Mouse (Mus musculus) liver, adult 2 months (tissue): Measurements from ENCODE around the gene Gm20425. TPM values are rescaled to one million over a fixed set of nuclear protein-coding genes. Genes with fewer than 3 reads are reported as not detected.

Source experiments
- DNase-seq: peaks from one replicate; pipeline ENCODE4 v3.0.0-alpha.2; 2011; ENCODE audit warnings: low read depth, low spot score; ENCODE audit errors: extremely low read depth
- H3K27ac ChIP-seq: fragments of 200-500 bp; replicated peaks from 2 replicates; pipeline ENCODE4 v1.5.1; 2012; ENCODE audit warnings: low read depth, mild to moderate bottlenecking, control low read depth, inconsistent platforms, low read length; ENCODE audit not compliant: insufficient read depth
- H3K27me3 ChIP-seq: fragments of 200-500 bp; 2 replicates; pipeline ENCODE4 v1.6.1; 2012; ENCODE audit warnings: mild to moderate bottlenecking, moderate library complexity, low read length, inconsistent platforms; ENCODE audit not compliant: control insufficient read depth, insufficient read depth
- H3K36me3 ChIP-seq: fragments of 200-500 bp; 2 replicates; pipeline ENCODE4 v1.6.1; 2012; ENCODE audit warnings: low read length, inconsistent platforms; ENCODE audit not compliant: control insufficient read depth, insufficient read depth
- H3K4me1 ChIP-seq: fragments of 200-500 bp; 2 replicates; pipeline ENCODE4 v1.6.1; 2011; ENCODE audit warnings: low read length; ENCODE audit not compliant: control insufficient read depth, insufficient read depth
- H3K4me3 ChIP-seq: fragments of 200-500 bp; 2 replicates; pipeline ENCODE4 v1.5.1; 2011; ENCODE audit warnings: low read depth, mild to moderate bottlenecking, control low read depth, low read length, moderate library complexity; ENCODE audit not compliant: insufficient read depth
- H3K79me2 ChIP-seq: fragments of 200-500 bp; 2 replicates; pipeline ENCODE4 v1.6.1; 2012; ENCODE audit warnings: inconsistent platforms, mild to moderate bottlenecking, low read length, moderate library complexity; ENCODE audit not compliant: control insufficient read depth, insufficient read depth
- H3K9ac ChIP-seq: fragments of 200-500 bp; 2 replicates; pipeline ENCODE4 v1.6.1; 2012; ENCODE audit warnings: low read depth, mild to moderate bottlenecking, control low read depth, inconsistent platforms, low read length
- CTCF ChIP-seq: fragments of 200-500 bp; IDR thresholded peaks from 2 replicates; pipeline ENCODE4 v1.5.1; 2011; ENCODE audit warnings: low read depth, low read length, control low read depth
- POLR2A ChIP-seq: fragments of 200-500 bp; IDR thresholded peaks from 2 replicates; pipeline ENCODE4 v1.6.1; 2011; ENCODE audit warnings: low read length, control low read depth; ENCODE audit not compliant: insufficient read depth; ENCODE audit errors: extremely low read depth
- WGBS: fragments of 180-500 bp; shearing (Covaris S2); methylation state at CpG from one replicate; pipeline ENCODE4 v1.1.7; 2018; 5-methylcytosine and 5-hydroxymethylcytosine counted together
- polyA plus RNA-seq: library from polyadenylated mRNA; depleted of rRNA; stranded (reverse); fragments of >200 nt; gene quantifications from 2 replicates; pipeline ENCODE4 v1.2.3, GENCODE M21; 2012; rRNA removed
- total RNA-seq: library from RNA; depleted of rRNA; stranded (reverse); fragments of >200 nt; gene quantifications from 2 replicates; pipeline ENCODE4 v1.2.3, GENCODE M21; 2014; rRNA removed

The Gm20425 gene
- total and polyA plus RNA-seq, 2 experiments = 0.43 to 1.1 TPM

GRCm38 (mm10) chr9:103146703-103147102 is 83.4 kb downstream of the Gm20425 start:
- no peak for TF ChIP-seq CTCF
- no peak for TF ChIP-seq POLR2A
- Histone ChIP-seq H3K4me1 (no peaks in the 10 kb centered on the region), H3K27me3 (no peaks in the 10 kb centered on the region), H3K79me2 (no peaks in the 10 kb centered on the region), H3K9ac (no peak overlapping the region), H3K4me3 (no peak overlapping the region), H3K36me3 (no peaks in the 10 kb centered on the region), H3K27ac (no peak overlapping the region)
- DNase-seq = no peak
- 69% methylated on average over 9 of the region's 9 CpGs for WGBS

- no peaks in the 10 kb centered on the region for H3K27me3 ChIP-seq
- no peaks in the 10 kb centered on the region for H3K79me2 ChIP-seq
- no peak overlapping the region for H3K4me3 ChIP-seq
- H3K9ac ChIP-seq = no peak overlapping the region
- TF ChIP-seq CTCF (no peak), POLR2A (no peak)
- DNase-seq = no peak
- H3K4me1 ChIP-seq = no peaks in the 10 kb centered on the region
- no peak overlapping the region for H3K27ac ChIP-seq
- 91% methylated on average over 10 of the region's 10 CpGs for WGBS
- no peaks in the 10 kb centered on the region for H3K36me3 ChIP-seq
Observed at GRCm38 (mm10) chr9:103146257-103146656, 83.8 kb downstream of the Gm20425 start.

GRCm38 (mm10) chr9:103145351-103145750 is 84.8 kb downstream of the Gm20425 start:
- no peaks in the 10 kb centered on the region for H3K79me2 ChIP-seq
- no peaks in the 10 kb centered on the region for H3K36me3 ChIP-seq
- TF ChIP-seq POLR2A (no peak), CTCF (no peak)
- no peak overlapping the region for H3K27ac ChIP-seq
- DNase-seq = no peak
- 86% methylated on average over 5 of the region's 5 CpGs for WGBS
- no peaks in the 10 kb centered on the region for H3K4me1 ChIP-seq
- no peak overlapping the region for H3K4me3 ChIP-seq
- no peaks in the 10 kb centered on the region for H3K27me3 ChIP-seq
- no peak overlapping the region for H3K9ac ChIP-seq

GRCm38 (mm10) chr9:103143881-103144280 is 86.2 kb downstream of the Gm20425 start:
- Histone ChIP-seq H3K27ac (no peak overlapping the region), H3K27me3 (no peaks in the 10 kb centered on the region), H3K9ac (no peak overlapping the region), H3K36me3 (no peaks in the 10 kb centered on the region), H3K79me2 (no peaks in the 10 kb centered on the region), H3K4me1 (no peaks in the 10 kb centered on the region), H3K4me3 (no peak overlapping the region)
- 80% methylated on average over 4 of the region's 4 CpGs for WGBS
- no peak for TF ChIP-seq POLR2A
- TF ChIP-seq CTCF = no peak
- DNase-seq = no peak

GRCm38 (mm10) chr9:103141266-103141665 is 88.8 kb downstream of the Gm20425 start:
- H3K27ac ChIP-seq = no peak overlapping the region
- TF ChIP-seq CTCF (no peak), POLR2A (no peak)
- no peaks in the 10 kb centered on the region for H3K36me3 ChIP-seq
- no peaks in the 10 kb centered on the region for H3K4me1 ChIP-seq
- DNase-seq = no peak
- WGBS = 91% methylated on average over 7 of the region's 7 CpGs
- H3K27me3 ChIP-seq = no peaks in the 10 kb centered on the region
- no peak overlapping the region for H3K4me3 ChIP-seq
- H3K79me2 ChIP-seq = no peaks in the 10 kb centered on the region
- H3K9ac ChIP-seq = no peak overlapping the region

GRCm38 (mm10) chr9:103140384-103140783 is 89.7 kb downstream of the Gm20425 start:
- H3K27ac ChIP-seq = no peak overlapping the region
- no peaks in the 10 kb centered on the region for H3K4me1 ChIP-seq
- H3K79me2 ChIP-seq = no peaks in the 10 kb centered on the region
- no peaks in the 10 kb centered on the region for H3K36me3 ChIP-seq
- DNase-seq = no peak
- H3K9ac ChIP-seq = no peak overlapping the region
- H3K4me3 ChIP-seq = no peak overlapping the region
- H3K27me3 ChIP-seq = no peaks in the 10 kb centered on the region
- 92% methylated on average over 6 of the region's 6 CpGs for WGBS
- TF ChIP-seq CTCF (no peak), POLR2A (no peak)

Other genes starting within 250 kb of the Gm20425 start
- gene Slco2a1, start 241.6 kb downstream of the Gm20425 start, total RNA-seq = 8.9 and 20.7 TPM in 2 replicates
- 43.1 and 55.5 TPM in 2 replicates for gene Slco2a1, start 241.6 kb downstream of the Gm20425 start, polyA plus RNA-seq
- gene Rab6b, start 118.5 kb downstream of the Gm20425 start, total RNA-seq = 0.37 and 0.74 TPM in 2 replicates
- gene Rab6b, start 118.5 kb downstream of the Gm20425 start, polyA plus RNA-seq = 0.02 and 0.25 TPM in 2 replicates
- 8.5 and 10.7 TPM in 2 replicates for gene Srprb, start 28.2 kb downstream of the Gm20425 start, total RNA-seq
- gene Srprb, start 28.2 kb downstream of the Gm20425 start, polyA plus RNA-seq = 16.8 and 22.8 TPM in 2 replicates
- gene Trf, start 137 bp upstream of the Gm20425 start, total RNA-seq = 18,586 and 23,528 TPM in 2 replicates
- 26,375 and 34,444 TPM in 2 replicates for gene Trf, start 137 bp upstream of the Gm20425 start, polyA plus RNA-seq
- gene 1300017J02Rik, start 74.8 kb upstream of the Gm20425 start, total RNA-seq = 600 and 608 TPM in 2 replicates
- gene 1300017J02Rik, start 74.8 kb upstream of the Gm20425 start, polyA plus RNA-seq = 267 and 288 TPM in 2 replicates
- gene Topbp1, start 74.9 kb upstream of the Gm20425 start, total RNA-seq = 7.9 and 8.4 TPM in 2 replicates
- 1.9 and 2.3 TPM in 2 replicates for gene Topbp1, start 74.9 kb upstream of the Gm20425 start, polyA plus RNA-seq
- gene Cdv3, start 135.5 kb upstream of the Gm20425 start, total RNA-seq = 77.1 and 79.5 TPM in 2 replicates
- gene Cdv3, start 135.5 kb upstream of the Gm20425 start, polyA plus RNA-seq = 29.2 and 33.8 TPM in 2 replicates